Comparison of ENCODE assay signal across 7 mouse cellular contexts in the genomic region with DNA sequence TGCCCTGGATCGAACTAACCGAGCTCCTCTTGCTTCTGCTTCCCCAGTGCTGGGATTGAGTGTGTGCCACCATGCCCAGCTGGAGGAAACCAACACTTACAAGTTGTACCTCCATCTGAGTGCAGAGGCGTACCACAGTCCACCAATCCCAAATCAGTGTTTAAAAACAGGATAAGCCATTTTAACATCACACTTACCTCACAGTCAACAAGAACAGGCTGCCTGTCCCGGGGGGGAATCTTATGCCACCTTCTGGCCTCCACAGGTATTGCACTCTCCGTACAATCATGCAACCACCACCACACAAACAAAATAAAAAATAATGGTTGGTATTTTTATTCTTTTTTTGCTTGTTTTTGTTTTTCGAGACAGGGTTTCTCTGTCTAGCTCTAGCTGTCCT. TPM values are rescaled to one million over a fixed set of nuclear protein-coding genes. Genes with fewer than 3 reads are reported as not detected.
DNase-seq lines count a peak whose midpoint lies in the region; ATAC-seq and TF ChIP-seq lines count a peak whose summit lies in the region.

No protein-coding gene starts in this region.

- 87% methylated on average over 6 of the region's 6 CpGs for WGBS in forebrain, embryonic 16.5 days

- 0 out of 2 replicates have a peak, but pooled peaks have one; percentile 19 for ATAC-seq in forebrain, embryonic 16.5 days

- intact Hi-C loops in left cerebral cortex, adult 2 months (cut with DNase I), result loop anchor here (5.0 to 10.0 kb wide), 2 partner anchors 74 to 337 kb away; no protein-coding TSS in a partner anchor

- peaks cover 30% of the 10 kb centered on the region for H3K36me3 ChIP-seq in E14TG2a.4 (ENCODE audit: insufficient read depth, low read length)
- H3K36me3 ChIP-seq in forebrain, embryonic 16.5 days (ENCODE audit: control insufficient read depth, insufficient read depth), result peaks cover 27% of the 10 kb centered on the region

- no peak overlapping the region for H3K9ac ChIP-seq in forebrain, embryonic 16.5 days (replicated peaks; ENCODE audit: low read depth, low read length)

- H3K27ac ChIP-seq in left cerebral cortex, adult 2 months, result no peak overlapping the region
- H3K27ac ChIP-seq in forebrain, embryonic 16.5 days (ENCODE audit: low read length), result no peak overlapping the region

- no peak for DNase-seq in left cerebral cortex, adult 2 months (ENCODE audit: extremely low spot score in 1 of 2, low spot score in 2 of 2)
- no peak for DNase-seq in left cerebral cortex, adult 18-20 months (ENCODE audit: low spot score in 2 of 2)
- DNase-seq in ZHBTc4 (ENCODE audit: low read depth, low spot score), result peak; percentile 60
- peak; percentile 58 for DNase-seq in lung, postnatal 14 days
- DNase-seq in ovary, adult 18-20 months (ENCODE audit: low spot score), result no peak

- no peaks in the 10 kb centered on the region for H3K9me3 ChIP-seq in E14TG2a.4 (ENCODE audit: low read length)
- peaks cover 3% of the 10 kb centered on the region; the same call in 1 of the 2 replicates for H3K9me3 ChIP-seq in forebrain, embryonic 16.5 days (ENCODE audit: control insufficient read depth, low read length)

- peaks cover 6% of the 10 kb centered on the region for H3K4me1 ChIP-seq in E14TG2a.4 (replicated peaks; ENCODE audit: low read depth, low read length)
- H3K4me1 ChIP-seq in forebrain, embryonic 16.5 days (replicated peaks; ENCODE audit: control insufficient read depth, insufficient read depth, low read length), result no peaks in the 10 kb centered on the region

- H3K4me3 ChIP-seq in left cerebral cortex, adult 2 months, result no peak overlapping the region
- H3K4me3 ChIP-seq in E14TG2a.4 (replicated peaks; ENCODE audit: low read length), result no peak overlapping the region
- H3K4me3 ChIP-seq in forebrain, embryonic 16.5 days (replicated peaks; ENCODE audit: low read length), result no peak overlapping the region

- no peak overlapping the region for H3K4me2 ChIP-seq in forebrain, embryonic 16.5 days (ENCODE audit: low read length)

- peak; percentile 71 for TF ChIP-seq CTCF in left cerebral cortex, adult 2 months (IDR thresholded peaks at IDR 0.05)
- peak; percentile 90 for TF ChIP-seq CTCF in E14TG2a.4 (conservative IDR thresholded peaks at IDR 0.05; ENCODE audit: low read length)

- no peaks in the 10 kb centered on the region for H3K27me3 ChIP-seq in E14TG2a.4 (ENCODE audit: insufficient read depth, low read length)
- H3K27me3 ChIP-seq in forebrain, embryonic 16.5 days (replicated peaks; ENCODE audit: control insufficient read depth, insufficient read depth, low read length), result no peaks in the 10 kb centered on the region

RNA-seq across cellular contexts. Expression of a gene that starts 50.0 kb away (rescaled TPM):
- 10 to 100 TPM; 87.0 to 90.4 TPM for total RNA-seq in left cerebral cortex, adult 2 months (2021)
- total RNA-seq in left cerebral cortex, adult 18-20 months (2021), result 10 to 100 TPM; 87.9 to 89.8 TPM
- polyA plus RNA-seq in forebrain, embryonic 16.5 days (2015; fragmentation: Nextera tagmentation; extraction: Ambion mirVana), result 42.8 and 44.8 TPM in 2 replicates

RNA-seq across cellular contexts. Expression of a gene that starts 50.9 kb away (rescaled TPM):
- 10 to 100 TPM; 53.3 to 57.9 TPM for total RNA-seq in left cerebral cortex, adult 2 months (2021)
- total RNA-seq in left cerebral cortex, adult 18-20 months (2021), result 10 to 100 TPM; 62.4 to 64.3 TPM
- polyA plus RNA-seq in forebrain, embryonic 16.5 days (2015; fragmentation: Nextera tagmentation; extraction: Ambion mirVana), result 37.7 and 39.4 TPM in 2 replicates

Comparison
In these comparisons a context has a peak if more than half of its experiments do, and no peak if none do; other contexts are left out.
1. DNase-seq: peak in ZHBTc4 (single experiment) and lung, postnatal 14 days (single experiment); none in left cerebral cortex, adult 2 months (0 of 2), left cerebral cortex, adult 18-20 months (0 of 2) and ovary, adult 18-20 months (single experiment).